Comparison of ENCODE assay signal across 14 mouse cellular contexts in genomic region chr10:69928358-69928757, GRCm38 (mm10).
DNase-seq lines count a peak whose midpoint lies in the region; ATAC-seq and TF ChIP-seq lines count a peak whose summit lies in the region.
"Had no signal": no experiment of that assay in that cellular context is flagged by ENCODE, and none has a peak within 500 bp of the region (broad histone marks: within the 10 kb centered on the region; RNA-seq: fewer than 3 reads in every experiment).

No protein-coding gene starts in this region.

- H3K9me3 ChIP-seq in lung, embryonic 14.5 days (ENCODE audit: low read depth, low read length): no peaks in the 10 kb centered on the region
- H3K9me3 ChIP-seq in intestine, postnatal 0 days (ENCODE audit: control insufficient read depth): no peaks in the 10 kb centered on the region
- no peaks in the 10 kb centered on the region for H3K9me3 ChIP-seq in stomach, embryonic 15.5 days
- H3K9me3 ChIP-seq: embryonic facial prominence, embryonic 13.5 days; hindbrain, embryonic 12.5 days; limb, embryonic 12.5 days; midbrain, embryonic 15.5 days had no signal

- 52% methylated on average over 7 of the region's 7 CpGs for WGBS in lung, embryonic 14.5 days
- WGBS in intestine, postnatal 0 days: 27% methylated on average over 7 of the region's 7 CpGs
- 44% methylated on average over 7 of the region's 7 CpGs for WGBS in stomach, embryonic 15.5 days

- peaks cover 7% of the 10 kb centered on the region for H3K4me1 ChIP-seq in lung, embryonic 14.5 days (ENCODE audit: insufficient read depth)
- H3K4me1 ChIP-seq in intestine, postnatal 0 days (replicated peaks; ENCODE audit: control insufficient read depth, insufficient read depth, low read length): no peaks in the 10 kb centered on the region
- H3K4me1 ChIP-seq in stomach, embryonic 15.5 days: peaks cover 9% of the 10 kb centered on the region

- peak; percentile 15; the same call in 1 of the 2 replicates for ATAC-seq in lung, embryonic 14.5 days (ENCODE audit: insufficient read depth)
- ATAC-seq in intestine, postnatal 0 days: no peak
- peak; percentile 36; the same call in 1 of the 2 replicates for ATAC-seq in stomach, embryonic 15.5 days (ENCODE audit: insufficient read depth, low FRiP score, low read depth)
- ATAC-seq: forebrain, postnatal 0 days; midbrain, embryonic 15.5 days had no signal

- DNase-seq in lung, embryonic 14.5 days: peak; percentile 63
- DNase-seq in lung, postnatal 10 days: no peak
- peak; percentile 73 for DNase-seq in kidney, postnatal 14 days
- DNase-seq in cerebellum, adult 11-12 months: no peak
- DNase-seq in heart, adult 9 months (ENCODE audit: low spot score in 2 of 2): no peak
- DNase-seq: adrenal gland, postnatal 14 days; cerebellum, adult 18-20 months; forebrain, postnatal 0 days had no signal

- H3K4me2 ChIP-seq in lung, embryonic 14.5 days: peak overlapping the region; percentile 62
- H3K4me2 ChIP-seq in intestine, postnatal 0 days (replicated peaks; ENCODE audit: low read depth): peak overlapping the region; percentile 66
- H3K4me2 ChIP-seq in stomach, embryonic 15.5 days: peak overlapping the region; percentile 64; the same call in 1 of the 2 replicates
- H3K4me2 ChIP-seq: hindbrain, embryonic 12.5 days; midbrain, embryonic 15.5 days had no signal

- H3K36me3 ChIP-seq in lung, embryonic 14.5 days (ENCODE audit: insufficient read depth): no peaks in the 10 kb centered on the region
- H3K36me3 ChIP-seq in intestine, postnatal 0 days (ENCODE audit: control insufficient read depth, insufficient read depth): no peaks in the 10 kb centered on the region
- H3K36me3 ChIP-seq in stomach, embryonic 15.5 days: 0 out of 2 replicates have a peak, but pooled peaks cover 4% of the 10 kb centered on the region
- H3K36me3 ChIP-seq: embryonic facial prominence, embryonic 13.5 days had no signal

- H3K4me3 ChIP-seq in lung, embryonic 14.5 days (ENCODE audit: low read depth, low read length): no peak overlapping the region
- no peak overlapping the region for H3K4me3 ChIP-seq in intestine, postnatal 0 days (ENCODE audit: low read depth, low read length)
- no peak overlapping the region for H3K4me3 ChIP-seq in stomach, embryonic 15.5 days (replicated peaks)
- H3K4me3 ChIP-seq: embryonic facial prominence, embryonic 13.5 days; hindbrain, embryonic 12.5 days; limb, embryonic 12.5 days; midbrain, embryonic 15.5 days had no signal

- TF ChIP-seq CTCF in lung, embryonic 14.5 days (IDR thresholded peaks at IDR 0.05; ENCODE audit: low read depth): no peak
- no peak for TF ChIP-seq CTCF in intestine, postnatal 0 days (IDR thresholded peaks at IDR 0.05; ENCODE audit: low read depth)

- no peak overlapping the region for H3K9ac ChIP-seq in lung, embryonic 14.5 days
- H3K9ac ChIP-seq in intestine, postnatal 0 days (ENCODE audit: low read depth, low read length): peak overlapping the region; percentile 13; the same call in 1 of the 2 replicates
- no peak overlapping the region for H3K9ac ChIP-seq in stomach, embryonic 15.5 days
- H3K9ac ChIP-seq: embryonic facial prominence, embryonic 13.5 days; forebrain, postnatal 0 days; hindbrain, embryonic 12.5 days; limb, embryonic 12.5 days; midbrain, embryonic 15.5 days had no signal

- H3K27me3 ChIP-seq in lung, embryonic 14.5 days (ENCODE audit: insufficient read depth, low read length): no peaks in the 10 kb centered on the region
- H3K27me3 ChIP-seq in intestine, postnatal 0 days (replicated peaks; ENCODE audit: control insufficient read depth, insufficient read depth, low read length): no peaks in the 10 kb centered on the region
- no peaks in the 10 kb centered on the region for H3K27me3 ChIP-seq in stomach, embryonic 15.5 days (replicated peaks)
- H3K27me3 ChIP-seq: hindbrain, embryonic 12.5 days; limb, embryonic 12.5 days; midbrain, embryonic 15.5 days had no signal

- peak overlapping the region; percentile 92 for H3K27ac ChIP-seq in lung, embryonic 14.5 days (ENCODE audit: low read depth)
- H3K27ac ChIP-seq in intestine, postnatal 0 days (ENCODE audit: low read depth, low read length): peak overlapping the region; percentile 55; the same call in 1 of the 2 replicates
- peak overlapping the region; percentile 84 for H3K27ac ChIP-seq in stomach, embryonic 15.5 days
- H3K27ac ChIP-seq: embryonic facial prominence, embryonic 13.5 days; hindbrain, embryonic 12.5 days; limb, embryonic 12.5 days; midbrain, embryonic 15.5 days had no signal

Comparison
In these comparisons a context has a peak if more than half of its experiments do, and no peak if none do; other contexts are left out.
1. DNase-seq: peak in lung, embryonic 14.5 days (single experiment) and kidney, postnatal 14 days (single experiment); none in lung, postnatal 10 days (single experiment), cerebellum, adult 11-12 months (single experiment) and heart, adult 9 months (0 of 2).
2. Peak in every context shown above with its lines, with median percentiles within 50 percentile points of each other: H3K27ac ChIP-seq and H3K4me2 ChIP-seq.